Mouse (Mus musculus): Measurements from ENCODE around the gene Spon1.

DNA sequence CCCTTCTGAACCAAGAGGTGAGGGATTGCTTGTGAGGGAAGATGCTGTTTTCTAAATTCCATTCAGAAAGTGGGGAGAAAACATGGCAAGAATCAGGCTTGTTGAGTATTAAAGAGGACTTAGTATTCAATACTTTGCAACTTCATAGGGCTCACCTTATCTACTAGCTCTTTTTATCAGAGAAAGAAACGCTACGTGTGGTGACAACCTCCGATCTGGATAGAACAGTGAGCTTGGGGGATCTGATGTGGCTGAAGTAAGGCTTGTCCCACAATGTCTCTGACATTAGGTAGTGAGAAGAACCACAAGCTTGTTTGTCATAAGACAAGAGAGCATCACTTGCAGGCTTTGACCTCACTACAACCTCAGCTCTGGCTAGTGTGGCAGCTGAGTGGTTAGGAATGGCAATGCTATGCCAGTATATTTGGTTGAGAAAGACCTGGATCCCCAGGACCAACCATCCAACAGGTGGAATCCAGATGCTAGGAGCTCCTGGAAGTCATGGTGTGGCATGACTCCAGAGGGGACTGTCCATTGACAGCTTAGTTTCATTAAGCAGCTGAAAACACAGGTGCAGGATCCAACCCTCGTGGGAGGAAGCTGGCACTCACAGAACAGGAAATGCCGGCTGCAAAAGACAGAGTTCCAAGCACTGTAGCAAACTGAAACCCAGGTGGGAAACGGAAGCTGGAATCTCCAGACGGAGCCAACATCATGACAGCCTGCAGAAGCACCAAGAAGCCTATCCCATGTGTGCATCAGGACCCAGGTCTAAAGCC, 81.4 kb downstream of the Spon1 start:
- TF ChIP-seq EP300 (optimal IDR thresholded peaks at IDR 0.05) (no peak), CTCF (IDR thresholded peaks at IDR 0.05; ENCODE audit: low read depth) (no peak)
